Mouse (Mus musculus) brown adipose tissue, adult 24 weeks (tissue): ENCODE measurements around the gene Prdm1. TPM values are rescaled to one million over a fixed set of nuclear protein-coding genes. Genes with fewer than 3 reads are reported as not detected.

ENCODE experiments used
- H3K27ac ChIP-seq: fragments of 200-500 bp; replicated peaks from 2 replicates; pipeline ENCODE4 v1.5.1; 2012; ENCODE audit warnings: low read depth, mild to moderate bottlenecking, low read length
- H3K4me1 ChIP-seq: fragments of 200-500 bp; 2 replicates; pipeline ENCODE4 v1.6.1; 2012; ENCODE audit warnings: low read length, mixed read lengths; ENCODE audit not compliant: control insufficient read depth, insufficient read depth, insufficient read length
- H3K4me3 ChIP-seq: fragments of 200-500 bp; 2 replicates; pipeline ENCODE4 v1.5.1; 2012; ENCODE audit warnings: low read depth, mild to moderate bottlenecking, low read length, moderate library complexity; ENCODE audit not compliant: insufficient read depth
- polyA plus RNA-seq: library from polyadenylated mRNA; stranded (reverse); fragments of >200 nt; gene quantifications from 2 replicates; pipeline ENCODE4 v1.2.4, GENCODE M21; 2012; ENCODE audit not compliant: missing spikeins, insufficient read depth, insufficient read length

The Prdm1 gene
- polyA plus RNA-seq, 1 experiment: not detected

GRCm38 (mm10) chr10:44454111-44454510, 74.2 kb downstream of the Prdm1 start:
- Histone ChIP-seq H3K27ac (no peak overlapping the region), H3K4me1 (0 out of 2 replicates have a peak, but pooled peaks cover 3% of the 10 kb centered on the region), H3K4me3 (no peak overlapping the region)

- Histone ChIP-seq H3K4me3 (no peak overlapping the region), H3K27ac (no peak overlapping the region)
These were observed 77.5 kb downstream of the Prdm1 start for GRCm38 (mm10) chr10:44450835-44451234.

GRCm38 (mm10) chr10:44450108-44450507, 78.2 kb downstream of the Prdm1 start:
- H3K4me1 ChIP-seq: peaks cover 7% of the 10 kb centered on the region; the same call in 1 of the 2 replicates
- H3K4me3 ChIP-seq: no peak overlapping the region
- no peak overlapping the region for H3K27ac ChIP-seq

More at GRCm38 (mm10) chr10:44450835-44451234, 77.5 kb downstream of the Prdm1 start:
- H3K4me1 ChIP-seq: peaks cover 7% of the 10 kb centered on the region; the same call in 1 of the 2 replicates

- no peak overlapping the region for H3K27ac ChIP-seq
- H3K4me3 ChIP-seq: no peak overlapping the region
These were observed 78.6 kb downstream of the Prdm1 start for GRCm38 (mm10) chr10:44449666-44450065.

GRCm38 (mm10) chr10:44448165-44448564, 80.1 kb downstream of the Prdm1 start:
- peak overlapping the region; percentile 48 for H3K4me3 ChIP-seq
- H3K4me1 ChIP-seq: peaks cover 7% of the 10 kb centered on the region; the same call in 1 of the 2 replicates
- peak overlapping the region; percentile 67 for H3K27ac ChIP-seq

More at GRCm38 (mm10) chr10:44449666-44450065, 78.6 kb downstream of the Prdm1 start:
- H3K4me1 ChIP-seq: peaks cover 7% of the 10 kb centered on the region; the same call in 1 of the 2 replicates

- H3K4me1 ChIP-seq: peaks cover 7% of the 10 kb centered on the region; the same call in 1 of the 2 replicates
- H3K4me3 ChIP-seq: peak overlapping the region; percentile 48
- H3K27ac ChIP-seq: peak overlapping the region; percentile 67
These were observed 80.7 kb downstream of the Prdm1 start for GRCm38 (mm10) chr10:44447406-44448139.

GRCm38 (mm10) chr10:44447001-44447400, 81.3 kb downstream of the Prdm1 start:
- H3K4me1 ChIP-seq: peaks cover 7% of the 10 kb centered on the region; the same call in 1 of the 2 replicates
- H3K27ac ChIP-seq: no peak overlapping the region
- no peak overlapping the region for H3K4me3 ChIP-seq

- no peak overlapping the region for H3K4me3 ChIP-seq
- H3K4me1 ChIP-seq: peaks cover 5% of the 10 kb centered on the region; the same call in 1 of the 2 replicates
- H3K27ac ChIP-seq: no peak overlapping the region
These were observed 83.9 kb downstream of the Prdm1 start for GRCm38 (mm10) chr10:44444415-44444814.

GRCm38 (mm10) chr10:44443696-44444095, 84.6 kb downstream of the Prdm1 start:
- Histone ChIP-seq H3K4me3 (no peak overlapping the region), H3K27ac (no peak overlapping the region), H3K4me1 (peaks cover 5% of the 10 kb centered on the region; the same call in 1 of the 2 replicates)

GRCm38 (mm10) chr10:44439732-44440131, 88.6 kb downstream of the Prdm1 start:
- H3K27ac ChIP-seq: no peak overlapping the region
- H3K4me3 ChIP-seq: no peak overlapping the region
- H3K4me1 ChIP-seq: no peaks in the 10 kb centered on the region

GRCm38 (mm10) chr10:44437614-44438013, 90.7 kb downstream of the Prdm1 start:
- Histone ChIP-seq H3K4me3 (no peak overlapping the region), H3K4me1 (no peaks in the 10 kb centered on the region), H3K27ac (no peak overlapping the region)

GRCm38 (mm10) chr10:44435956-44436355, 92.3 kb downstream of the Prdm1 start:
- Histone ChIP-seq H3K4me1 (no peaks in the 10 kb centered on the region), H3K4me3 (no peak overlapping the region), H3K27ac (no peak overlapping the region)

GRCm38 (mm10) chr10:44434702-44435181, 93.6 kb downstream of the Prdm1 start:
- Histone ChIP-seq H3K4me3 (no peak overlapping the region), H3K4me1 (no peaks in the 10 kb centered on the region), H3K27ac (no peak overlapping the region)

GRCm38 (mm10) chr10:44432235-44432634, 96.1 kb downstream of the Prdm1 start:
- Histone ChIP-seq H3K4me3 (no peak overlapping the region), H3K4me1 (peaks cover 2% of the 10 kb centered on the region; the same call in 1 of the 2 replicates), H3K27ac (no peak overlapping the region)

GRCm38 (mm10) chr10:44431689-44432088, 96.6 kb downstream of the Prdm1 start:
- Histone ChIP-seq H3K4me3 (no peak overlapping the region), H3K27ac (no peak overlapping the region), H3K4me1 (peaks cover 2% of the 10 kb centered on the region; the same call in 1 of the 2 replicates)
